Mouse (Mus musculus) heart, embryonic 11.5 days (tissue): ENCODE data around the gene Hba-a1. TPM values are rescaled to one million over a fixed set of nuclear protein-coding genes. Genes with fewer than 3 reads are reported as not detected.
"Not testable (repeated sequence)": the region's sequence is repeated elsewhere in the genome, so short reads cannot be mapped to it uniquely, and the experiment has no call there.

Source experiments
- ATAC-seq: fragments of 200-750 bp; cut with Nextera tagmentation; replicated peaks from 2 replicates; pipeline ENCODE4 v1.8.0; 2017; ENCODE audit warnings: moderate library complexity; ENCODE audit not compliant: insufficient number of reproducible peaks, low FRiP score, low TSS enrichment
- H3K27ac ChIP-seq: fragments of 300-500 bp; sonication (generic); 2 replicates; pipeline ENCODE4 v1.5.1; 2014; ENCODE audit warnings: mild to moderate bottlenecking, low read depth, low read length
- H3K27me3 ChIP-seq: fragments of 300-500 bp; sonication (generic); 2 replicates; pipeline ENCODE4 v1.6.1; 2014; ENCODE audit warnings: mild to moderate bottlenecking, low read length, mixed read lengths; ENCODE audit not compliant: control insufficient read depth, insufficient read depth
- H3K36me3 ChIP-seq: fragments of 300-500 bp; sonication (generic); 2 replicates; pipeline ENCODE4 v1.6.1; 2014; ENCODE audit warnings: mild to moderate bottlenecking, low read length, moderate library complexity, mixed read lengths; ENCODE audit not compliant: control insufficient read depth, insufficient read depth
- H3K4me1 ChIP-seq: fragments of 300-500 bp; sonication (generic); 2 replicates; pipeline ENCODE4 v1.6.1; 2014; ENCODE audit warnings: low read length; ENCODE audit not compliant: control insufficient read depth, insufficient read depth
- H3K4me2 ChIP-seq: fragments of 300-500 bp; sonication (generic); 2 replicates; pipeline ENCODE4 v1.6.1; 2014; ENCODE audit warnings: mild to moderate bottlenecking, moderate library complexity
- H3K4me3 ChIP-seq: fragments of 300-500 bp; sonication (generic); 2 replicates; pipeline ENCODE4 v1.5.1; 2014; ENCODE audit warnings: low read depth, low read length
- H3K9ac ChIP-seq: fragments of 300-500 bp; sonication (generic); 2 replicates; pipeline ENCODE4 v1.6.1; 2014; ENCODE audit warnings: mild to moderate bottlenecking, low read depth, low read length, moderate library complexity
- H3K9me3 ChIP-seq: fragments of 300-500 bp; sonication (generic); replicated peaks from 2 replicates; pipeline ENCODE4 v1.6.1; 2016; ENCODE audit warnings: low read length; ENCODE audit not compliant: control insufficient read depth
- WGBS: fragments of 180-500 bp; shearing (Covaris S2); extraction: QIAGEN DNeasy Blood & Tissue Kit; methylation state at CpG from one replicate; pipeline ENCODE4 v1.1.7; 2014; ENCODE audit not compliant: insufficient replicate concordance; 5-methylcytosine and 5-hydroxymethylcytosine counted together
- polyA plus RNA-seq: library from polyadenylated mRNA; unstranded; fragments of >200 nt; fragmentation: Nextera tagmentation; extraction: Ambion mirVana; gene quantifications from 2 replicates; pipeline ENCODE4 v1.2.1, GENCODE M21; 2014

The Hba-a1 gene
- 8,943 and 11,032 TPM in 2 replicates for polyA plus RNA-seq

GRCm38 (mm10) chr11:32283091-32283777 lies at the start of gene Hba-a1:
Gene Hba-a1, plus strand, starts transcription at chr11:32283511.
- H3K9ac ChIP-seq = 0 out of 2 replicates have a peak within 1 kb of the TSS, but pooled peaks have one; percentile 29
- not testable (repeated sequence) for H3K4me1 ChIP-seq, H3K36me3 ChIP-seq, H3K9me3 ChIP-seq, H3K4me3 ChIP-seq
- H3K27me3 ChIP-seq = peaks cover 26% of the 10 kb centered on the region
- WGBS = 33% methylated on average over 1 of the region's 5 CpGs
- H3K4me2 ChIP-seq = peak within 1 kb of the TSS; percentile 46
- ATAC-seq = peak; percentile 72
- peak within 1 kb of the TSS; percentile 74 for H3K27ac ChIP-seq

- 87% methylated on average over 3 of the region's 3 CpGs for WGBS
Observed at GRCm38 (mm10) chr11:32233895-32234294, 49.4 kb upstream of the Hba-a1 start.

GRCm38 (mm10) chr11:32234816-32235485 lies 48.4 kb upstream of the Hba-a1 start:
- no peak overlapping the region for H3K27ac ChIP-seq
- WGBS = 88% methylated on average over 6 of the region's 6 CpGs

More at GRCm38 (mm10) chr11:32233895-32234294, 49.4 kb upstream of the Hba-a1 start:
- no peak for ATAC-seq
- no peak overlapping the region for H3K4me3 ChIP-seq
- no peak overlapping the region for H3K4me2 ChIP-seq
- no peaks in the 10 kb centered on the region for H3K9me3 ChIP-seq
- H3K9ac ChIP-seq = no peak overlapping the region
- H3K27ac ChIP-seq = no peak overlapping the region
- H3K27me3 ChIP-seq = no peaks in the 10 kb centered on the region
- H3K4me1 ChIP-seq = peaks cover 6% of the 10 kb centered on the region; the same call in 1 of the 2 replicates
- H3K36me3 ChIP-seq = peaks cover 17% of the 10 kb centered on the region

GRCm38 (mm10) chr11:32235646-32236045 lies 47.7 kb upstream of the Hba-a1 start:
- no peak for ATAC-seq
- H3K9ac ChIP-seq = no peak overlapping the region
- peaks cover 6% of the 10 kb centered on the region; the same call in 1 of the 2 replicates for H3K4me1 ChIP-seq
- H3K36me3 ChIP-seq = peaks cover 21% of the 10 kb centered on the region
- no peak overlapping the region for H3K27ac ChIP-seq
- no peak overlapping the region for H3K4me3 ChIP-seq
- WGBS = 50% methylated on average over 3 of the region's 3 CpGs
- H3K4me2 ChIP-seq = no peak overlapping the region
- no peaks in the 10 kb centered on the region for H3K9me3 ChIP-seq
- no peaks in the 10 kb centered on the region for H3K27me3 ChIP-seq

More at GRCm38 (mm10) chr11:32234816-32235485, 48.4 kb upstream of the Hba-a1 start:
- Histone ChIP-seq H3K9ac (no peak overlapping the region), H3K4me1 (peaks cover 6% of the 10 kb centered on the region; the same call in 1 of the 2 replicates), H3K9me3 (no peaks in the 10 kb centered on the region), H3K36me3 (peaks cover 17% of the 10 kb centered on the region), H3K27me3 (no peaks in the 10 kb centered on the region), H3K4me2 (no peak overlapping the region), H3K4me3 (no peak overlapping the region)
- no peak for ATAC-seq

GRCm38 (mm10) chr11:32236132-32236531 lies 47.2 kb upstream of the Hba-a1 start:
- H3K9ac ChIP-seq = no peak overlapping the region
- no peak overlapping the region for H3K27ac ChIP-seq
- H3K27me3 ChIP-seq = no peaks in the 10 kb centered on the region
- WGBS = 76% methylated on average over 2 of the region's 2 CpGs
- peaks cover 23% of the 10 kb centered on the region for H3K36me3 ChIP-seq
- ATAC-seq = no peak
- H3K4me3 ChIP-seq = no peak overlapping the region
- H3K4me2 ChIP-seq = no peak overlapping the region
- H3K4me1 ChIP-seq = peaks cover 6% of the 10 kb centered on the region; the same call in 1 of the 2 replicates
- no peaks in the 10 kb centered on the region for H3K9me3 ChIP-seq

GRCm38 (mm10) chr11:32236712-32237410 lies 46.5 kb upstream of the Hba-a1 start:
- no peak for ATAC-seq
- H3K9me3 ChIP-seq = no peaks in the 10 kb centered on the region
- no peak overlapping the region for H3K4me2 ChIP-seq
- no peak overlapping the region for H3K4me3 ChIP-seq
- H3K4me1 ChIP-seq = peaks cover 6% of the 10 kb centered on the region; the same call in 1 of the 2 replicates
- H3K27me3 ChIP-seq = no peaks in the 10 kb centered on the region
- no peak overlapping the region for H3K9ac ChIP-seq
- WGBS = 61% methylated on average over 9 of the region's 9 CpGs
- peaks cover 17% of the 10 kb centered on the region for H3K36me3 ChIP-seq
- no peak overlapping the region for H3K27ac ChIP-seq

GRCm38 (mm10) chr11:32237411-32237795 lies 45.9 kb upstream of the Hba-a1 start:
- Histone ChIP-seq H3K4me3 (no peak overlapping the region), H3K27ac (no peak overlapping the region), H3K27me3 (no peaks in the 10 kb centered on the region), H3K36me3 (peaks cover 16% of the 10 kb centered on the region), H3K9ac (no peak overlapping the region), H3K4me1 (peaks cover 6% of the 10 kb centered on the region; the same call in 1 of the 2 replicates), H3K4me2 (no peak overlapping the region), H3K9me3 (no peaks in the 10 kb centered on the region)
- no peak for ATAC-seq
- WGBS = 86% methylated on average over 3 of the region's 3 CpGs

GRCm38 (mm10) chr11:32238093-32238860 lies 45.0 kb upstream of the Hba-a1 start:
- Histone ChIP-seq H3K4me2 (no peak overlapping the region), H3K36me3 (peaks cover 14% of the 10 kb centered on the region), H3K9ac (no peak overlapping the region), H3K4me3 (no peak overlapping the region), H3K27ac (no peak overlapping the region), H3K27me3 (no peaks in the 10 kb centered on the region), H3K9me3 (no peaks in the 10 kb centered on the region), H3K4me1 (peaks cover 9% of the 10 kb centered on the region; the same call in 1 of the 2 replicates)
- ATAC-seq = 0 out of 2 replicates have a peak, but pooled peaks have one; percentile 40
- WGBS = 67% methylated on average over 5 of the region's 5 CpGs
